In genomic region chr2:36136300-36136941, GRCm38 (mm10) we compare ENCODE assay signal across 8 mouse cellular contexts. TPM values are rescaled to one million over a fixed set of nuclear protein-coding genes. Genes with fewer than 3 reads are reported as not detected.
DNase-seq lines count a peak whose midpoint lies in the region; ATAC-seq and TF ChIP-seq lines count a peak whose summit lies in the region.

Gene Mrrf (plus strand): TSS chr2:36136389.
Gene Rbm18 (minus strand): TSS chr2:36136773.

- peak; percentile 95 for ATAC-seq in erythroid progenitor cell, adult 5-6 weeks (replicated peaks; ENCODE audit: low FRiP score, poor library complexity, severe bottlenecking)
- ATAC-seq in heart, embryonic 12.5 days (ENCODE audit: insufficient number of reproducible peaks, low FRiP score) = peak; percentile 96
- peak; percentile 98 for ATAC-seq in kidney, postnatal 0 days (replicated peaks; ENCODE audit: low FRiP score, low read depth)
- peak; percentile 94 for ATAC-seq in liver, embryonic 11.5 days (replicated peaks; ENCODE audit: low FRiP score)
- ATAC-seq in stomach, embryonic 14.5 days (ENCODE audit: insufficient number of reproducible peaks, insufficient read depth, low FRiP score, low read depth) = peak; percentile 96

- H3K27me3 ChIP-seq in heart, embryonic 12.5 days (replicated peaks) = no peaks in the 10 kb centered on the region
- no peaks in the 10 kb centered on the region for H3K27me3 ChIP-seq in kidney, postnatal 0 days (ENCODE audit: insufficient read depth, low read length)
- H3K27me3 ChIP-seq in liver, embryonic 11.5 days (replicated peaks; ENCODE audit: control insufficient read depth, insufficient read depth, low read length) = no peaks in the 10 kb centered on the region
- no peaks in the 10 kb centered on the region for H3K27me3 ChIP-seq in stomach, embryonic 14.5 days (ENCODE audit: control insufficient read depth, insufficient read depth, low read length)

- H3K9ac ChIP-seq in heart, embryonic 12.5 days = peak within 1 kb of the TSS; percentile 79
- H3K9ac ChIP-seq in kidney, postnatal 0 days (ENCODE audit: low read depth, low read length) = peak within 1 kb of the TSS; percentile 73
- H3K9ac ChIP-seq in liver, embryonic 11.5 days (ENCODE audit: low read depth, low read length) = peak within 1 kb of the TSS; percentile 84
- peak within 1 kb of the TSS; percentile 78 for H3K9ac ChIP-seq in stomach, embryonic 14.5 days (replicated peaks; ENCODE audit: low read depth, low read length)

- WGBS in heart, embryonic 12.5 days = under 1% methylated on average over 50 of the region's 50 CpGs
- WGBS in kidney, postnatal 0 days = under 1% methylated on average over 50 of the region's 50 CpGs
- WGBS in liver, embryonic 11.5 days = under 1% methylated on average over 50 of the region's 50 CpGs
- WGBS in stomach, embryonic 14.5 days = under 1% methylated on average over 47 of the region's 50 CpGs

- H3K4me1 ChIP-seq in heart, embryonic 12.5 days (replicated peaks) = peaks cover 23% of the 10 kb centered on the region
- H3K4me1 ChIP-seq in kidney, postnatal 0 days (replicated peaks; ENCODE audit: insufficient read depth, low read length) = peaks cover 10% of the 10 kb centered on the region
- H3K4me1 ChIP-seq in liver, embryonic 11.5 days (replicated peaks; ENCODE audit: control insufficient read depth, insufficient read depth, low read length) = peaks cover 12% of the 10 kb centered on the region; the same call in 1 of the 2 replicates
- H3K4me1 ChIP-seq in stomach, embryonic 14.5 days (ENCODE audit: control insufficient read depth, insufficient read depth, low read length) = peaks cover 10% of the 10 kb centered on the region

- peak within 1 kb of the TSS; percentile 74 for H3K4me3 ChIP-seq in heart, embryonic 12.5 days
- H3K4me3 ChIP-seq in kidney, postnatal 0 days (replicated peaks; ENCODE audit: low read depth, low read length) = peak within 1 kb of the TSS; percentile 75
- H3K4me3 ChIP-seq in liver, embryonic 11.5 days (ENCODE audit: low read depth, low read length) = peak within 1 kb of the TSS; percentile 83
- peak within 1 kb of the TSS; percentile 84 for H3K4me3 ChIP-seq in stomach, embryonic 14.5 days (ENCODE audit: low read depth, low read length)

- no peaks in the 10 kb centered on the region for H3K9me3 ChIP-seq in heart, embryonic 12.5 days (replicated peaks)
- H3K9me3 ChIP-seq in kidney, postnatal 0 days (replicated peaks; ENCODE audit: low read length) = no peaks in the 10 kb centered on the region
- H3K9me3 ChIP-seq in liver, embryonic 11.5 days (ENCODE audit: control insufficient read depth, low read length) = no peaks in the 10 kb centered on the region
- no peaks in the 10 kb centered on the region for H3K9me3 ChIP-seq in stomach, embryonic 14.5 days (ENCODE audit: control insufficient read depth, low read depth, low read length)

- peak; percentile 93 for DNase-seq in CD4-positive helper T cell, adult 2 months (ENCODE audit: low read depth, low spot score)
- peak; percentile 63 for DNase-seq in brain, embryonic 18.5 days (ENCODE audit: low read depth, low spot score)
- peak; percentile 96 for DNase-seq in kidney, postnatal 0 days (ENCODE audit: low spot score)
- peak; percentile 95 for DNase-seq in liver, embryonic 11.5 days (ENCODE audit: low spot score)
- peak; percentile 94 for DNase-seq in naive thymus-derived CD4-positive, alpha-beta T cell, adult 2 months (ENCODE audit: low read depth)

- H3K27ac ChIP-seq in heart, embryonic 12.5 days (ENCODE audit: poor library complexity, severe bottlenecking) = peak within 1 kb of the TSS; percentile 87
- H3K27ac ChIP-seq in kidney, postnatal 0 days = peak within 1 kb of the TSS; percentile 93
- H3K27ac ChIP-seq in liver, embryonic 11.5 days (ENCODE audit: low read depth, low read length) = peak within 1 kb of the TSS; percentile 79
- peak within 1 kb of the TSS; percentile 85 for H3K27ac ChIP-seq in stomach, embryonic 14.5 days (ENCODE audit: low read length)

- no peak for TF ChIP-seq CTCF in kidney, postnatal 0 days (IDR thresholded peaks at IDR 0.05; ENCODE audit: low read depth)

- peaks cover 36% of the 10 kb centered on the region for H3K36me3 ChIP-seq in heart, embryonic 12.5 days
- peaks cover 17% of the 10 kb centered on the region for H3K36me3 ChIP-seq in kidney, postnatal 0 days (ENCODE audit: insufficient read depth, low read length)
- H3K36me3 ChIP-seq in liver, embryonic 11.5 days (ENCODE audit: control insufficient read depth, insufficient read depth, low read length) = peaks cover 13% of the 10 kb centered on the region; the same call in 1 of the 2 replicates
- H3K36me3 ChIP-seq in stomach, embryonic 14.5 days (ENCODE audit: control insufficient read depth, insufficient read depth, low read length) = peaks cover 28% of the 10 kb centered on the region; the same call in 1 of the 2 replicates

- peak within 1 kb of the TSS; percentile 75 for H3K4me2 ChIP-seq in heart, embryonic 12.5 days
- H3K4me2 ChIP-seq in kidney, postnatal 0 days (ENCODE audit: low read length) = peak within 1 kb of the TSS; percentile 54
- peak within 1 kb of the TSS; percentile 85 for H3K4me2 ChIP-seq in liver, embryonic 11.5 days
- H3K4me2 ChIP-seq in stomach, embryonic 14.5 days (replicated peaks; ENCODE audit: low read depth, low read length) = peak within 1 kb of the TSS; percentile 82

RNA-seq across cellular contexts. Expression of gene Mrrf, which starts in this region (rescaled TPM):
- total RNA-seq in erythroid progenitor cell, adult 5-6 weeks (2015; ENCODE audit: low replicate concordance) = 0.42 TPM in 1 of 2 replicates, not detected in the other
- total RNA-seq in erythroid progenitor cell, adult 5-6 weeks (2017; ENCODE audit: low replicate concordance) = 3.4 and 16.2 TPM in 2 replicates
- 26.3 and 34.2 TPM in 2 replicates for polyA plus RNA-seq in heart, embryonic 12.5 days (2016; fragmentation: Nextera tagmentation; extraction: Ambion mirVana)
- 25.4 and 28.6 TPM in 2 replicates for polyA plus RNA-seq in kidney, postnatal 0 days (2015; fragmentation: Nextera tagmentation; extraction: Ambion mirVana)
- 31.4 and 36.2 TPM in 2 replicates for polyA plus RNA-seq in liver, embryonic 11.5 days (2014; fragmentation: Nextera tagmentation; extraction: Ambion mirVana)
- polyA plus RNA-seq in stomach, embryonic 14.5 days (2014; fragmentation: Nextera tagmentation; extraction: Ambion mirVana) = 33.8 and 42.6 TPM in 2 replicates

RNA-seq across cellular contexts. Expression of gene Rbm18, which starts in this region (rescaled TPM):
- total RNA-seq in erythroid progenitor cell, adult 5-6 weeks (2015; ENCODE audit: low replicate concordance) = 25.6 and 29.2 TPM in 2 replicates
- total RNA-seq in erythroid progenitor cell, adult 5-6 weeks (2017; ENCODE audit: low replicate concordance) = 11.5 and 15.9 TPM in 2 replicates
- 52.4 and 56.1 TPM in 2 replicates for polyA plus RNA-seq in heart, embryonic 12.5 days (2016; fragmentation: Nextera tagmentation; extraction: Ambion mirVana)
- 59.8 and 62.5 TPM in 2 replicates for polyA plus RNA-seq in kidney, postnatal 0 days (2015; fragmentation: Nextera tagmentation; extraction: Ambion mirVana)
- 38.4 and 42.8 TPM in 2 replicates for polyA plus RNA-seq in liver, embryonic 11.5 days (2014; fragmentation: Nextera tagmentation; extraction: Ambion mirVana)
- 78.4 and 78.7 TPM in 2 replicates for polyA plus RNA-seq in stomach, embryonic 14.5 days (2014; fragmentation: Nextera tagmentation; extraction: Ambion mirVana)

Comparison
In these comparisons a context has a peak if more than half of its experiments do, and no peak if none do; other contexts are left out.
1. Peak in every context shown above with its lines: DNase-seq, ATAC-seq, H3K4me3 ChIP-seq and H3K27ac ChIP-seq.